Mouse (Mus musculus) effector memory CD4-positive, alpha-beta T cell, adult 7 months (primary cell): ENCODE results near the gene Kcnq5. TPM values are rescaled to one million over a fixed set of nuclear protein-coding genes. Genes with fewer than 3 reads are reported as not detected.

Experiments
- polyA plus RNA-seq: library from polyadenylated mRNA; unstranded; fragments of 100-300 nt; shearing (Covaris generic); gene quantifications from one replicate; pipeline ENCODE4 v1.2.1, GENCODE M21; 2017

Gene Kcnq5
- 0.85 TPM for polyA plus RNA-seq

DNA sequence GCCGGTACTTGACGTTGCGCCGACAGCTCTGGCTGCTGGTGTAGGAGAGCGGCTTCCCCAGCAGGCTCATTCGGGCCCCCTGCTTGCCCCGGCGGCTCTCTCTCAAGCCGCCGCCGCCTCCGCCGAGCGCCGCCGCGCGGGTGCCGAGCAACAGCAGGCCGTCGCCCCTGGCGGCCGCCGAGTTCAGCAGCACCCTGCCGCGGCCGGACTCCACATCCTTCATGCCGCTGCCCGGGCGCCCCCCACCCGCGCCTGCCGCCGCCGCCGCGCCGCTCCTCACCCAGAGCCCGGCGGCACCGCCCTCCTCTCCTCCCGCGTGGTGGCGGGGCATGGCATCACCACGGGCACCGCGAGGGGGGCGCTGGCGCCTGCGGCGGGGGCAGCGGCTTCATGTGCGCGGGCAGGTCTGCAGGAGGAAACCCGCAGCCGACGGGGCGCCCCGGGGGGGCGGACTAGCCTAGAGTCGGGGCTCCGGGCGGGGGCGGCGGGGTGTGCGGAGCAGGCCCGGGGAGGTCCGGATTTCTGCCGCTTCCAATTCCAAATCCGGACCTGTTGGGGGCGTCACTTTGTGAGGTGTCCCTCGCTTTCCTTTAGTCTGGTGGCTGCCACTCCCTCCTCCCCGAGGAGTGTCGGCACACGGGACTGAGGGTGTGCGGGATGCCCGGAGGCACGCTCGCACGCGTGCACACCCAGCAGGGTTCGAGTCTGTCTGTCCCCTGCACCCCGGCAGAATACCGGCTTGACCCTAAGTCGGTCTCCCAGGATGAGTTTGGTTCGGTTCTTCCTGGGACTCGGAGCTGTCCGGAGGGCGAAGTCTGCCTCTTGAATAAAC lies at the start of gene Kcnq5:
Gene Kcnq5, minus strand, starts transcription at position 692 of the 832 bp plus-strand sequence.

DNA sequence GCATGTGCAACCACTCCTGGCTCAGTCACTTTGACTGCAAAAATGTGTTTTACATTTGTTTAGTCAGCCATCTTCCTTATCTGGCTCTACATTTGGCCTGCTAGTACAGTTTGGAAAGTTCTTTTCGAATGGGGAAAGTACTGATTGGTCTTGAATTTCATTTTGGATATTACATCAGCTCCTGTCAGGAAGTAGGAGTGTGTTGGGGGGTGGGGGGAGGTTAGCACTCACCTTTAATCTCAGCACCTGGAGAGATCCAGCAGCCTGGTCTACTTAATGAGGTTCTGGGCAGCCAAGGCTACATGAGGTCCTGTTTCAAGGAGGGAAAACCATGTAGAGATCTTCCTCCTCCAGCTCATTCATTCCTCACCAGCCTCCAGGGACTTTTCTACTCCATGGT lies 578.5 kb downstream of the Kcnq5 start, which contains the start of gene Khdc1b:
Gene Khdc1b, plus strand, starts transcription at position 301 of the 400 bp plus-strand sequence.

DNA sequence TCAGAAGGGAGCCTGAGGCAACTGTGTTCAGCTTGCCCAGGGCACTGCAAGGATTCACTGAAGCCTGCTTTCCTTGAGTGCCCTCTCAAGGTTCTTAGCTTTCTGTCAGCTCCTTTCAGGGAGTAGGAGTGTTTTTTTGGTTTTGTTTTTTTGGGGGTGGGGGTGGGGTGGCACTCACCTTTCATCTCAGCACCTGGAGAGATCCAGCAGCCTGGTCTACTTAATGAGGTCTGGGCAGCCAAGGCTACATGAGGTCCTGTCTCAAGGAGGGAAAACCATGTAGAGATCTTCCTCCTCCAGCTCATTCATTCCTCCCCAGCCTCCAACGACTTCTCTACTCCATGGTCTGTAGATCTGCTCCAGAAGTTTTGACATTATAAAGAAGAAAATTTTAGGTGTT lies 593.7 kb downstream of the Kcnq5 start, which contains the start of gene Khdc1c:
Gene Khdc1c, plus strand, starts transcription at position 301 of the 400 bp plus-strand sequence.

GRCm38 (mm10) chr1:21349341-21349740 lies 612.4 kb downstream of the Kcnq5 start, which contains the start of gene Khdc1a:
Gene Khdc1a (plus strand): TSS chr1:21349641.

